Mouse (Mus musculus) gastrocnemius, adult 18-20 months (tissue): ENCODE data around the gene Leng8. TPM values are rescaled to one million over a fixed set of nuclear protein-coding genes. Genes with fewer than 3 reads are reported as not detected.

Experiments used
- DNase-seq: peaks from one replicate; pipeline ENCODE4 v3.0.0; 2021; ENCODE audit warnings: low spot score
- long read RNA-seq, 2 experiments: library from polyadenylated mRNA; stranded (forward); transcript quantifications; one replicate each; pipeline ENCODE4 v2.0.0; 2021
- total RNA-seq, 2 experiments: library from RNA; stranded (reverse); gene quantifications; 2 replicates each; pipeline ENCODE4 v1.2.3; 2021

Leng8 gene
- total RNA-seq, result 10 to 100 TPM; 27.2 to 33.0 TPM
- long read RNA-seq, experiment 1, full-length matches to known transcripts, result 3 of 26 reads
- long read RNA-seq, experiment 1, partial matches to known transcripts, result 13 of 26 reads
- long read RNA-seq, experiment 1, other reads (novel, unspliced or antisense), result 10 of 26 reads
- long read RNA-seq, experiment 2, partial matches to known transcripts, result 5 of 15 reads
- long read RNA-seq, experiment 2, other reads (novel, unspliced or antisense), result 10 of 15 reads

DNA sequence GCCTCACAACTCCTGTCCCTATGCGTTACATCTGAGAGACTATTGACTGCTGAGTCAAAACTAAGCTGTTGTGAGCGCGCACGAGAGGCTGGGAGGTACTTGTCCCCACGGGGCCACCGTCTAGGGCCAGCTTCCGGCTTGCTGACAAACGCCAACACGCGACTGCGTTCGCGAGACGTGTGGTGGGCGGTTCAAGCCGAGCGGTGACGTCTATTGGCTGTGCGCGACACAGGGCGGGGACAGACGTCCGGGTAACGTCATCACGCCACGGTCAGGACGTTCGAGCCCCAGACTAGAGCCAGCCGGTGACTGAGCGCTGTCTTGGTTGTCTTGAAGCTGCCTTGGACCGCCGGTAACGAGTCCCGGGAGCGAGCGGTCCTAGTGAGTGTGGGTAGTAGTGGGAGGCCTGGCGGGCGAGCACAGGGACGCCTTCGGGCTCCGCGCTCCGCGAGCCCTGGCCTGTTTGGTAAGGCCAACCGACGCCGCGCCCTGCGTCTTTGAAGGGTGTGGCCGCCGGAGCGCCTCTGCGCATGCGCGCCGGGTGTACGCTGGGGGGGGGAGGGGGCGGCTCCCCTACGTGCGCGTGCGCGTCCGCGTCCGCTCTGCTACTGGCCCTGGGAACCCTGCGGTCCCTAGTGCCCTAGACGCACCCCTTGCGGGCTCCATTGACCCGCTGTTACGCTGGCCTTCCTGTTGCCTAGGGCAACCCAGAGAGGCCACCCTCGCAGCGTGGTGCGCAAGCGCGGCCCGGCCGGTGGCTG lies at the start of gene Leng8:
Leng8 (plus strand) TSS at position 269 of the 761 bp plus-strand sequence.
- peak; percentile 99 for DNase-seq

DNA sequence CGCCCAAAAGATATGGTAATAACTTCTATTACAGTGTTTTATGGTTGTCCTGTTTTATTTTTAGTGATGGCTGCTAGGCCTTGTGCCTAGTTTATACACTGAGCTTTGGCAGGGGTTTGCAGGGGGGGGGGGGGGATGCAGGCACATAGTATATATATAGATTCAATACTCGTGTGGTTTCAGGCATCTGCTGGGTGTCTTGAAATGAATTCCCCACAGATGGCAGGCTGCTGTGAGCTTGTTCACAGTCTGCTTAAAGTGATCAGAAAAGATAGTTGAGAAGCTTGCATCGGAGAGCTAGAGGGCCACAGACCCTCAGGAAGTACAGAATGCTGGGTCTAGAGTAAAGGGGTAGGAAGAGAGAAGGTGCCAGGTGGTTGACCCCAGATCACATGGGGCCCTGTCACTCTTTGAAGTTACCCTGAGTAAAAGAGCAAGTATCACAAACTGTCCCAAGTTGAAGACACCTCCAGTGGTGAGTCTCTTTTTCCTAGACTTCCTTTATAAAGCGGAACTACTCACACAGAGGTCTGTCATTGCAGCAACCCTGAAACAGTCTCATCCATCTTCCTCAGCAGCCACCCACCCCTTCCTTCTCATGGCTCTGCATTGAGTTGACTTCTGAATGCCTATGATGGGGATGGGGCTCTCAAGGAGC lies 49.5 kb upstream of the Leng8 start:
- no peak for DNase-seq

DNA sequence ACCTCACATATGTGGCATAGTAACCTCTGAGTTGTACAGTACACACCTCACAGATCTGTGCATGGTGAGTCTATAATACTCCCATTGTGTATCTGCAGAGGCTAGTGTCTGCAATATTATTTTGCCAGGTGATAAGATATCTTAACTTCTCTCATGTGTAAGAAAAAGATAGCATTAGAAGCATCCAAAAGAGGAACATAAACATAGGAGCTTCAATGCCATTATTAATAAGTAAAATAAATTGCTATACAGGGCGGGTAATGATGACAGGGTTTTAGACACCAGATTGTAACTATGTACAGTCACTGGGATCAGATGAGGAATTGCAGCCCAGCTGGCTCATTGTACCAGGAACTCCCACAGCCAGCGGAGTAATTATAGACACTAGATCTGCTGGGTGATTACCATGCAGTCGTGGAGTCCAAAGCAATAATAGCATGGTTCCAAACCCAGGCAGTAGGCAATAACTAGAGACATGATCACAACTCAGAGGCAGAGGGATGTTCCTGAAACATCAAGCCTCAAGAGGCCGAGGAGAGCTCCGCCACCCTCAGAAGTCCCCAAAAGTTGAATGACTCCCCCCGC lies 48.9 kb upstream of the Leng8 start:
- no peak for DNase-seq

DNA sequence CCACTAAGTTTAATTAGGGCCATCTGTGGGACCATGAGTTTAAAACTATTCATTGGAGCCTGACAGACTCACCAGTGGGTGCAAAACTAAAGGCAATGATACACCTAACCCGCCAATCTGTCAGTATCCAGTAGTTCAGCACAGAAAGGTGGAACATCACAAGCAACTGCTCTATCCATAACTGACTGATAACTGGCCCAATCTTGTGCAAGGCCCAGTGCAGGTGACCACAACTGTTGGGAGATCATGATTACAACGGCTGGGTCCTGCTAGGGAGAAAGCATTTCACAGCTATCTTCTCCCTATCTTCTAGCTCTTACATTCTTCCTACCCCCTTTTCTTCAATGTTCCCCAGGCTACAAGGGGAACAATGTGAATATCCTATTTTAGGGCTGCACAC lies 48.2 kb upstream of the Leng8 start:
- no peak for DNase-seq

DNA sequence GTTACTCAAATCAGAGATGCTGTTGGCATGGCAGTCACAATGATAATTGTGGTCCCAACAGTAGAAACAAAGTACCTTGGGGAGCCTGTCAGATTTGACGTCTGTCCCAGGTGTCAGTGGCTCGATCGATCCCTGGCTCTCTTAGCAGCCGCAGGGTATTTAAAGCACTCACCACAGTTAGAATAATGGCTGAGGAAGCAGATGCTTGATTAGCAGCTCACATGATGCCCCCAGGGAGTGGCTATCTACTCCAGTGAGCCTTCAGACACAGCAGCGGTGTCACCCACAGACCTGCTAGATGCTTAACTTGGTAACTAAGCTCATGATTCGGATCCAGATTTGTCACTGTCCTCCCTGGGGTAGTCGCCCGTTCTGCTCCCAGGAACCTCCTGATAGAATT lies 45.7 kb upstream of the Leng8 start:
- DNase-seq, result no peak

DNA sequence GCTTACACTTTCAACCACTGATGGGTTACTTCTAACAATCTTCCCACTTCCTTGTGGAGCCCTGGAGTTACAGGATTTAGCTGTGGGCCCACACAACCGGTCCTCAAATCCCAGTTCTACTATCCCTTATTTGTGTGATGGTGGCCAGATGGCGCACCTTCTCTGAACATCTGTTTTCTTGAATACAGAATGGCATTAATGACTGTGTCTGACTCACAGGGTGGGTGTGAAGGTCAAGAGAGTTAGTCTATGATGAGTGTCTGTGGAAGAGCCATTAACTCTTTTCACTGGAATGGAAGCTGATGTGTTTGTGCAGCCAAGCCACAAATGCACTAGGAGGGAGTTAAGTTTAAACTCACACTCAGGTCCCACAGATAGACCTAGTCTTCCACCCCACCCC lies 38.5 kb upstream of the Leng8 start:
- no peak for DNase-seq

DNA sequence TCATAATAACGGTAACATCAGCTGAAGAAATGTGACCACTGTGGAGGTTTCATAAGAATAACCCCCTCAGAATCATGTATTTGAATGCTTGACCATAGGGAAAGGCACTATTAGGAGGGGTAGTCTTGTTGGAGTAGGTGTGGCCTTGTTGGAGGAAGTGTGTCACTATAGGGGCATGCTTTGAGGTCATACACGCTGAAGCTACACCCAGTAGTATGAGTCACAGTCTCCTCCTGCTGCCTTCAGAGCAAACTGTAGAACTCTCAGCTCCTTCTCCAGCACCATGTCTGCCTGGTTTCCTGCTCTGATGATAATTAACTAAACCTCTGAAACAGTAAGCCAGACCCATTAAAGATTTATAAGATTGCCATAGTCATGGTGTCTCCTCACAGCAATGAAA lies 38.0 kb upstream of the Leng8 start:
- DNase-seq, result no peak

DNA sequence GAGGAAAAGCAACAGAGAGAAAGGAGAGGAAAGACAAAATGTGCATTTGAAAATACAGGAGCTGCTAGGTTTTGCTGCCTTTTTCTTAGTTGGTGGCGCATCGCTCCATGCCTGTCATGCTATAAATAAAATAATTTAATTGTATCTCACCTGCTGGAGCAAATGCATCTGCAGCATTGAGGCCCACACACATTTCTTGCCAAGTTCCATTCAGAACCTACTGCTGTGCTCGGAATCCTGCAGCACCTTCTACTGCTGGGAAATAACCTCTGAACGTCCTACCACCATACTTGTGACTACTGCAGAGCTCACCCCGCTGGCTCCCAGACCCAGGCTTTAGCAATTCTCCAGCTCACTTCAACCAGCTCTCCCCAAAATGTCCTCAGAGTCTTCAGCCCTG lies 35.7 kb upstream of the Leng8 start:
- DNase-seq, result no peak

DNA sequence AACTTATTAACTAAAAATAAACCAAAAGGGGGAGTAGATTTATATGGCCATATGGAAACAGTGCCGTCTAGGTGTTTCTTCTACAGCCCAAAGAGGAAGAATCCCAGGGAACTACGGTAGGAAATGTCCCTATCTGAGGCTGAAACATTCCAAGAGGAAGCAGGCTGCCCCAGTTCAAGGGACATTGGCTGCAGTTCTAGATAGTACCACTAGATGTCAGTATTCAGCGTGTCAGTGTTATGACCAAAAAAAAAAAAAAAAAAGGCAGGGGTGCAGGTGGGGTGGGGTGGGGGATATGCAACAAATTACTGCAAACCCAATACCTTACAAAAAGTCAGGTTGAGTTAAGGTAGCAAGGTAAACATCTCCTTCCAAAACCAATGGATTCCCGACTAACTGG lies 33.4 kb upstream of the Leng8 start:
- DNase-seq, result peak; percentile 22

DNA sequence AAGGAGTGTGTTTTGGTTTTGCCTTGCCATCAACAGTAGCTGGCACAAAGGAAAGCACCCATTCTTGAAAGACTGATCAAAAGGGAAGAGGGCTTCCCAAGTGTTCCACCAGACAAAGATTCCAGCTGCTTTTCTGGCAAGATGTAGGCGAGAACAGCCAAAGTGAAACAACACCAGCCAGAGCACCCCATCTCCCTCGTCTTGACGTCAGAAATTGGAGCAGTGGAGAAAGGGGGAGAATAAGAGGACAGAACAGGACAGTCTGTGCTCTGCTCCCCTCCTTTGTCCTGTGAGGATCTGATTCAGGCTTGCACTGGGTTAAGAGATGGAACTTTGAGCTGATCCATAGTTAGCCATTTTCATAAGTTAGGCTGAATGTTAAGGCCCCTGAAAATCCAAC lies 25.1 kb upstream of the Leng8 start:
- DNase-seq, result peak; percentile 15

DNA sequence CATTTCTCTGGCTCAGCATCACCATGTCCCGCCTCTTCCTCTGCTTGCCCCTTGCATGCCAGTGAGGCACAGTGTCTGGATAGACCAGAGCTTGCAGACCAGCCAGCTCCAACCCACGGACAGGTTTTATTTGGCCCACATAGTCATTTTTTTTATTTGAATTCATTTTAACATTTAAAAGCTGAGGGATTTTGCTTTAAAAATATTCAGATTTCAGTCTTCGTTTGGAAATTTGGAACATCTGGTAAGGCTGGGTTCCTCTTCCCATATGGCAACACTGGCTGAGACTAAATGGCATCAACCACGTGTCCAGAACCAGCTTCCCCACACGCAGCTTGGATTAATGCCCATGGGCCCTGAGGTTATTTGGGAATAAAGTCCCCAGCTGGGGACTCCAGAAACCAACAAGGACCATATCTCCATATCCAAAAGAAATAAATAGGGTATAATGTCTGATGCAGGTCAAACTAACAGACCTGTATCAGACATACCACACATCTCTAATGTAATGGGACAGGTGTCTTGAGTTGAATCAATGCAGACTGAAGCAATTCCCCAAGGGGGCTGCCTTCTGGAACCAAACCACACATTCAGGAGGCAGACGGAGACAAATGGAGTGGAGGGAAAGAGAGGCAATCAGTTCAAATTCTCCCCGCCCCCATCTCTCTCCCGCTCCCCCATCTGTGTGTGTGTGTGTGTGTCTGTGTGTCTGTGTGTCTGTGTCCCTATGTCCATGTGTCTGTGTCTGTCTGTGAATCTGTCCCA lies 19.6 kb upstream of the Leng8 start:
- DNase-seq, result no peak

DNA sequence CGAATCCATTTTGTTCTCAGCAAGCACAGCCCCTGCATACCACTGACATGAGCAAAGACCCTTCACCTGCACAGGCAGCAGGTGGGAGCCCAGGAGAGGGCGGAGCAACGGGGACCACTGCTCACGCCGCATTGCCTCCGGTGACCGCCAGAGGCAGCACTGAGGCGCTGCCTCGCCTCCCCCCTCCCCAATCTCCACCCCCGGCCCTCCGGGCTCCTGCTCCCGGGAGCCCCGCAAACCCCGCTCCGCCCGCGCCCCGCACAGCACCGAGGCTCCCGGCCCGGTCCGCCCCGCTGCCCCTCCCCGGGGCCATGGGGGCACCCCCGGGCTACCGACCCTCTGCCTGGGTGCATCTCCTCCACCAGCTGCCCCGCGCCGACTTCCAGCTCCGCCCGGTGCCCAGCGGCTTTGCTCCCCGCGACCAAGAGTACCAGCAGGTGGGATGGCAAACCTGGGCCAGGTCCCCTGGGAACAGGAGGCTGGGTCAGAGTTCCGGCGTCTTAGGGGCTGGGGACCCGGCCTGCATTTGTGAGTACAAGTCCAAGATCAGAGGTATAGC lies 17.4 kb upstream of the Leng8 start, which contains the start of gene Ttyh1:
Ttyh1 (plus strand) TSS at position 65 of the 559 bp plus-strand sequence.
- no peak for DNase-seq

DNA sequence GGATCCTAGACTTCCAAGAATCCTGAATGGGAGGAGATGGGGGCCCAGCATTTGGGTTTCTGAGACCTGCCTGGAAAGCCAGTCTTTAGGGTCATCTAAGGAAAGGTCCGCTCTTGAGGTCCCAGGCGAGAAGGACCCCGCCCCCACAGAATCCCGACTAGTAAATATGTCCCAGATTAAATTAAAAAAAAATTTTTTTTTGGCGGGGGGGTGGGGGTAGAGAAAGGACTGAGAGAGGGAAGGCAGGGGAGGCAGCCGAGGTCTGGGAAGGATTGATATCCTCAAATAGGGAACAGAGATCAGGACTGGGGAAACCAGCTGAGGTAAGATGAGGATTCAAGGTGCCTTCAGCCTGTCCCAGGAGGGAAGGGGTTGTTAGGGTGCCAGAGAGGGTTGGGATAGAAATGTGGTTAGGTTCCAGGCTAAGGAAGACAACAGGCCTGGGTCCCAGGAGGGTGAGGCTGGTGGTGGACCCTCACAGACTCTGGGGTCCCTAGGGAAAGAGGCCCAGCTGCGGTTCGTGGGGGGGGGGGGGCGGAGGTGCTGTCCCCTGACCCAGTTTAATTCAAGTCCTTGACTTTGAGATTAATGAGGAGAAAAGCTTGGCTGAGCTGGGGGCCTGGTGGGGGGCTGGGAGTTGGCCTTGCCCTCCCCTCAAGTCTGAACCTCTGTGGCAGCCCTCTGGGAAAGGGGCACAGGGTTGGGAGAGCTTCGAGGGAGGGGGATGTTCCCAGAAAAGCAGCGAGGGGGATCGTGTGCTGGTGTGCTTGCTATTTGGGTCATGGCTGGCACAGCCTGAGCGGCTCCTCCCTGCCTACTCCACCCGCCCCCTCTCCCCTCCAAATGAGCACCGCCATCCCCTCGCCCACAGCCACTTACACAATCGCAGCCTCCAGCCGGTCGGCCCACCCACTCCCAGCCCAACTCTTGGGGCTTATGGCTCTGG lies 16.6 kb upstream of the Leng8 start:
- DNase-seq, result no peak

DNA sequence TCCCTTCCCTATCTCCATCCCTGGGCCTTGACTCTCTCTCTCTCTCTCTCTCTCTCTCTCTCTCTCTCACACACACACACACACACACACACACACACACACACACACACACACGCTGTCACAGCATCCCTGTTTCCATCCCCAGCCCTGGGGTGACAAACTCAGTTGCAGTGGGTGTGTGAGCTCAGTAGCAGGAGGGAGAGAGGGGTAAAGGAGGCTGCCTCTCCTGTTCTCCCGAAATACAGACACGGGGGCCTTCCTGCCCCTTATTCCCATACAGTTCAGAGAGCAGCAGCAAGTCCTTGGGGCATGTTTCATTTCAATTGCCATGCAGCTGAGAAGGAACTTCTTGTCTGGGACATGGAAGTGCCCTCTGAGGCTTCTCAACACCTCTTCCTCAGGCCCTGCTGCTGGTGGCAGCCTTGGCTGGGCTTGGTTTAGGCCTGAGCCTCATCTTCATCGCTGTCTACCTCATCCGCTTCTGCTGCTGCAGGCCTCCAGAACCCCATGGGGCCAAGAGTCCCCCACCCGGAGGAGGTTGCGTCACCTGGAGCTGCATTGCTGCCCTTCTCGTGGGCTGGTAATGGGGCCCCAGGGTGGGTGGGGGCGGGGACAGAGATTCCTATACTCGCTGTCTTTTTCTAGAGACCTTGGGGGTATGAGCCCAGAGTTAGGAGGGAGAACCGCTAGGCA lies 14.6 kb upstream of the Leng8 start:
- no peak for DNase-seq

DNA sequence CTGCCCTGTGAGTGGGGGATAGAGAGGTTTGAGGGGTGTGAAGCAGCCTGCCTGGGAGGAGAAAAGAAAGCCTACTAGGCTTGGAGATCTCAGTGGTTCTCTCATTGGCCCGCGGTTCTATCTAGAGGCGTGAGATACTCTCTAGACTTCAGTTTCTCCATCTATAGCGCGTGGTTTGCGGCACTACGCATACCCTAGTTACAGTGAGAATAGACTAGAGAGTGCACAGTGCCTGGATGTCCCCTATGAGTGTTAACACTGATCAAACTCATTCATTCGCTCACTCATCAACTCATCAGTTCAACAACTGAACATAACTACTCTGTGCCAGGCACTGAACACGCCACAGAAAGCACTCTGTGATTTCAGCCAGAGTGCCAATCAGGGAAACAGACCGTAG lies 14.1 kb upstream of the Leng8 start:
- no peak for DNase-seq

DNA sequence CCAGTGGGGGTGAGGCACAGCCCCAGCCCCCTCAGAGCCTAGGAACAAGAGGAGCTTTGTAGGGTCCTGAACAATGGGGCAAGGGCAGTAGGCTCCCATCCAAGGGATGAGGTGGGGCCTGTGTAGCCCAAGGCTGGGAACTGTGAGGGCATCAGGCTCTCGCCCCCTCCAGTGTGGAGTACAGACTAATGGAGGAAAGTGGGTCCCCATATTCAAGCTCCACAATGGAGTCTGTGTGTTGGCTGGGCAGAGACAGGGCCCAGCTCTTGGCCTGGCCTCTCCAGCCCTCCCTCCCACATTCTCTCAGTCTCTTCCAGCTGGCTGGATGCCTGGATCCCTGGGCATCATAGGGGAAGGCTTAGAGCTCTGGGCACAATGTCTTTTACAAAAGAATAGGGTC lies 13.1 kb upstream of the Leng8 start:
- DNase-seq, result no peak

DNA sequence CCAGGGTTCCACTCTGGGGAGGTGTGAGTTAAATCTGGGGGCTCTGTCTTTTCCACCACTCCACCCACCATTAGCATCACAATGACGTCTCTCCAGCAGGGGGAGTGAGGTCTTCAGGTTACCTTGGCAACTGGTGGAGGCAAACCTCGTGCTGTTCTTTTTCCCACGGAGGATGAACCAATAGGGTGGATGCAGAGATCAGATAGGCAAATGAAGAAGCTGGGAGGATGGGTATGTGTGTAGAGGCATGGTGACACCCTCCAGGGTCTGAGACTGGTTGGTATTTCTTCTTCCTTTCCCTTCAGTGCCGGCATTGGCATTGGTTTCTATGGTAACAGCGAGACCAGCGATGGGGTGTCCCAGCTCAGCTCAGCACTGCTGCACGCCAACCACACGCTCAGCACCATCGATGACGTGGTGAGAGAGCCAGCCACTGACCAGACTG lies 12.5 kb upstream of the Leng8 start:
- no peak for DNase-seq

DNA sequence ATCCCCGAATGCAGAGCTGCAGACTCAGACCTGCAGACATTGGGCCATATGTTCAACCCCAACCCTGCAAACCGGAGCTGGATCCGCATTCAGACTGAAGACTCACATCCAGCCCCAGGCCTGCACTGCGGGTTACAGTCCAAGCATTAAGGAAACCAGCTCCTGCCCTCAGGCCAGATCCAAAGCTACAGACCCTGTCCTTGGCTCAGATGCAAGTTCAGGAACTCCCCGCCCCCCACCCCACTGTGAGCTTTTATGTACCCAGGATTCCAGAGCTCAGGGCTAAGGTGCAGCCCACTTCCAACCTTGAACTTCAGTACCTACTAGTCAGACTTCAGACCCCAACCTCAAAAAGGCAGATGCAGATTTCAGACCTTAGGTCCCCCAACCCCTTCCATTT lies 12.0 kb upstream of the Leng8 start:
- DNase-seq, result no peak

DNA sequence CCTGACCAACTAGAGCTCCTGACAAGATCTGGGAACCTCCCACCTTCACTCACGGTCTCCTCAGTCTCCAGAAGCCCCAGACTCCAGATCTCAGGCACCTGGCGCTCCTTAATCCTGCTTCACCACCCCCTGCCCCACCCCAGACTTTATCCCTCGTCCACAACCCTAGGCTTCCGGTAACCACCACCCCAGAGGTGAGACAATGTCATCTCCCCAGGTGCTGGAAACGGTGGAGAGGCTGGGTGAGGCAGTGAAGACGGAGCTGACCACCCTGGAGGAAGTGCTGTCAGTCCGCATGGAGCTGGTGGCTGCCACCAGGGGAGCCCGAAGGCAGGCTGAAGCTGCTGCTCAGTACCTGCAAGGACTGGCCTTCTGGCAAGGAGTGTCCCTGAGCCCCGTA lies 11.5 kb upstream of the Leng8 start:
- DNase-seq, result no peak
